Mouse (Mus musculus) adipocyte (in vitro differentiated cells): ENCODE data around the gene Tpsg1.

Experiments used
- DNase-seq: peaks from one replicate; pipeline ENCODE4 v3.0.0-alpha.2; 2016; ENCODE audit warnings: low spot score

Gene Tpsg1

GRCm38 (mm10) chr17:25368973-25369372 lies at the start of gene Tpsg1:
Tpsg1 (plus strand) TSS chr17:25369273.
- DNase-seq: no peak

GRCm38 (mm10) chr17:25320819-25321218 lies 48.3 kb upstream of the Tpsg1 start:
- DNase-seq: no peak

- no peak for DNase-seq
Observed at GRCm38 (mm10) chr17:25322930-25323329, 46.1 kb upstream of the Tpsg1 start.

GRCm38 (mm10) chr17:25332321-25332720 lies 36.8 kb upstream of the Tpsg1 start:
- DNase-seq: no peak

GRCm38 (mm10) chr17:25333943-25334342 lies 35.1 kb upstream of the Tpsg1 start:
- peak; percentile 48 for DNase-seq

- DNase-seq: no peak
Observed at GRCm38 (mm10) chr17:25338218-25338617, 30.9 kb upstream of the Tpsg1 start.

- no peak for DNase-seq
Observed at GRCm38 (mm10) chr17:25340003-25340402, 29.1 kb upstream of the Tpsg1 start.

- DNase-seq: no peak
Observed at GRCm38 (mm10) chr17:25341490-25341889, 27.6 kb upstream of the Tpsg1 start.

- no peak for DNase-seq
Observed at GRCm38 (mm10) chr17:25345462-25345861, 23.6 kb upstream of the Tpsg1 start, which contains the start of gene Tpsab1. Tpsab1 (minus strand) TSS chr17:25345562.

GRCm38 (mm10) chr17:25361291-25361690 lies 7.8 kb upstream of the Tpsg1 start:
- DNase-seq: no peak

- DNase-seq: peak; percentile 65
Observed at GRCm38 (mm10) chr17:25363726-25364125, 5.3 kb upstream of the Tpsg1 start.

- DNase-seq: no peak
Observed at GRCm38 (mm10) chr17:25366005-25366404, 3.1 kb upstream of the Tpsg1 start, which contains the start of gene Tpsb2. Tpsb2 (plus strand) TSS chr17:25366305.

GRCm38 (mm10) chr17:25372491-25372890 lies 3.4 kb downstream of the Tpsg1 start:
- no peak for DNase-seq

- DNase-seq: peak; percentile 16
Observed at GRCm38 (mm10) chr17:25374011-25374410, 4.9 kb downstream of the Tpsg1 start.

GRCm38 (mm10) chr17:25394526-25394925 lies 25.5 kb downstream of the Tpsg1 start:
- no peak for DNase-seq

GRCm38 (mm10) chr17:25397804-25398519 lies 28.9 kb downstream of the Tpsg1 start:
- peak; percentile 82 for DNase-seq

GRCm38 (mm10) chr17:25398520-25398838 lies 29.4 kb downstream of the Tpsg1 start:
- no peak for DNase-seq

- peak; percentile 19 for DNase-seq
Observed at GRCm38 (mm10) chr17:25400443-25400842, 31.4 kb downstream of the Tpsg1 start.

GRCm38 (mm10) chr17:25401491-25401890 lies 32.4 kb downstream of the Tpsg1 start:
- no peak for DNase-seq

GRCm38 (mm10) chr17:25402224-25402623 lies 33.2 kb downstream of the Tpsg1 start:
- DNase-seq: no peak

- no peak for DNase-seq
Observed at GRCm38 (mm10) chr17:25404190-25404589, 35.1 kb downstream of the Tpsg1 start.

GRCm38 (mm10) chr17:25405224-25405895 lies 36.3 kb downstream of the Tpsg1 start:
- no peak for DNase-seq

- no peak for DNase-seq
Observed at GRCm38 (mm10) chr17:25406011-25406441, 37.0 kb downstream of the Tpsg1 start.

- DNase-seq: no peak
Observed at GRCm38 (mm10) chr17:25407352-25407751, 38.3 kb downstream of the Tpsg1 start.
